Mouse (Mus musculus) heart, embryonic 14.5 days (tissue): ENCODE results near the gene Ifit2. TPM values are rescaled to one million over a fixed set of nuclear protein-coding genes. Genes with fewer than 3 reads are reported as not detected.

Source experiments
- ATAC-seq: fragments of 200-750 bp; cut with Nextera tagmentation; 2 replicates; pipeline ENCODE4 v1.8.0; 2017; ENCODE audit warnings: low read depth, moderate TSS enrichment; ENCODE audit not compliant: insufficient number of reproducible peaks, insufficient read depth, low FRiP score
- H3K27ac ChIP-seq, 2 experiments: fragments of 200-500 bp in 1 of 2; fragments of 300-500 bp in 1 of 2; sonication (generic) in 1 of 2; replicated peaks in 1 of 2; 2 replicates each; pipeline ENCODE4 v1.5.1; 2012 to 2014; ENCODE audit warnings: low read depth in 2 of 2, low read length in 2 of 2, control low read depth in 1 of 2, mild to moderate bottlenecking in 1 of 2, mixed read lengths in 1 of 2; ENCODE audit not compliant: control insufficient read depth in 1 of 2, insufficient read depth in 1 of 2
- H3K27me3 ChIP-seq: fragments of 300-500 bp; sonication (generic); 2 replicates; pipeline ENCODE4 v1.6.1; 2014; ENCODE audit warnings: mild to moderate bottlenecking, low read length, control low read depth; ENCODE audit not compliant: control insufficient read depth, insufficient read depth
- H3K36me3 ChIP-seq: fragments of 300-500 bp; sonication (generic); 2 replicates; pipeline ENCODE4 v1.6.1; 2014; ENCODE audit warnings: mild to moderate bottlenecking, control low read depth, low read length, mixed read lengths; ENCODE audit not compliant: control insufficient read depth, insufficient read depth
- H3K4me1 ChIP-seq, 2 experiments: fragments of 200-500 bp in 1 of 2; fragments of 300-500 bp in 1 of 2; sonication (generic) in 1 of 2; 2 replicates each; pipeline ENCODE4 v1.6.1; 2012 to 2014; ENCODE audit warnings: low read length in 2 of 2, control low read depth in 1 of 2, mixed read lengths in 1 of 2; ENCODE audit not compliant: control insufficient read depth in 2 of 2, insufficient read depth in 2 of 2
- H3K4me2 ChIP-seq: fragments of 300-500 bp; sonication (generic); 2 replicates; pipeline ENCODE4 v1.6.1; 2014; ENCODE audit warnings: mild to moderate bottlenecking, low read length
- H3K4me3 ChIP-seq, 2 experiments: fragments of 200-500 bp in 1 of 2; fragments of 300-500 bp in 1 of 2; sonication (generic) in 1 of 2; 2 replicates each; pipeline ENCODE4 v1.5.1; 2012 to 2014; ENCODE audit warnings: low read length in 2 of 2, mild to moderate bottlenecking in 2 of 2, control low read depth in 1 of 2, low read depth in 1 of 2, moderate library complexity in 1 of 2; ENCODE audit not compliant: control insufficient read depth in 1 of 2, insufficient read depth in 1 of 2
- H3K9ac ChIP-seq: fragments of 300-500 bp; sonication (generic); 2 replicates; pipeline ENCODE4 v1.6.1; 2014; ENCODE audit warnings: mild to moderate bottlenecking, low read length
- H3K9me3 ChIP-seq: fragments of 300-500 bp; sonication (generic); 2 replicates; pipeline ENCODE4 v1.6.1; 2016; ENCODE audit warnings: low read length, control low read depth; ENCODE audit not compliant: control insufficient read depth
- WGBS: fragments of 180-500 bp; shearing (Covaris S2); extraction: QIAGEN DNeasy Blood & Tissue Kit; methylation state at CpG from one replicate; pipeline ENCODE4 v1.1.7; 2014; 5-methylcytosine and 5-hydroxymethylcytosine counted together
- polyA plus RNA-seq: library from polyadenylated mRNA; unstranded; fragments of >200 nt; fragmentation: Nextera tagmentation; extraction: Ambion mirVana; gene quantifications from 2 replicates; pipeline ENCODE4 v1.2.1, GENCODE M21; 2014

The Ifit2 gene
- polyA plus RNA-seq, 1 experiment from 2014 or later, result 9.0 TPM

DNA sequence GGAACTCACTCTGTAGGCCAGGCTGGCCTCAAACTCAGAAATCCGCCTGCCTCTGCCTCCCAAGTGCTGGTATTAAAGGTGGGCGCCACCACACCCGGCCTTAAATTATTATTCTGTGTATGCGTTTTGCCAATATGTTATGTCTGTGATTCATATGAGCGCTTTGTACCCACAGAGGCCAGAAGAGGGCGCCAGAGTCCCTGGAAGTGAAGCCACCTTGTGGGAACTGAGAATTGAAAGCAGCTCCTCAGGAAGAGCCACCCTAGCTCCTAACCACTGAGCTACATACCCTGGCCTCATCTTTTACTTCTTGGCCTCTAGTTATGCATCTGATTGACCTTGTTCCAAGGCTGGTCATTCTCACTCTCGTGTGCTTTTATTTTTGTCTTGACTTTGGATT, 2.5 kb upstream of the Ifit2 start:
- no peaks in the 10 kb centered on the region for H3K36me3 ChIP-seq
- no peak overlapping the region for H3K4me2 ChIP-seq
- no peak overlapping the region for H3K9ac ChIP-seq
- H3K27me3 ChIP-seq, result no peaks in the 10 kb centered on the region
- no peak overlapping the region for H3K27ac ChIP-seq
- H3K9me3 ChIP-seq, result no peaks in the 10 kb centered on the region
- H3K4me1 ChIP-seq, result peaks cover under 1 to 14% of the 10 kb centered on the region in 2 experiments; a peak in 3 of 4 replicates
- no peak for ATAC-seq
- 28% methylated on average over 7 of the region's 7 CpGs for WGBS
- H3K4me3 ChIP-seq, result no peak overlapping the region

DNA sequence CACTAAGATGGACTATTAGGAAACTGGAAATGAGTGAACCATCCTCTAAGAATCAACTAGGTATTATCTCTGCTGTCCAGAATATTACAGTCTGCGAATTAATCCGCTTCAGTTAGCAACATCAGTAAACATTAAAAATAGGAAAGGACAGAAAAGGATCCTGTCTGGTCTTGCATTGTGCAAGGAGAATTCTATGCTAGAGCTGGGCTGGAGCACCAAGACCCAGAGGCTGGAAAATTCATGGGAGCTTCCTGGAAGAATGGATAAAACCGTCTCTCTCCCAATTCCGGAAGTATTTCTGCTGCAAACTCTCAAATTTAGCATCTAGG, 325 bp upstream of the Ifit2 start:
- ATAC-seq, result no peak
- H3K27ac ChIP-seq, result peak overlapping the region in 1 of 2 experiments; percentile 67; a peak in 1 of 4 replicates
- H3K9me3 ChIP-seq, result 0 out of 2 replicates have a peak, but pooled peaks cover 3% of the 10 kb centered on the region
- H3K4me2 ChIP-seq, result peak overlapping the region; percentile 78
- 25% methylated on average over 4 of the region's 4 CpGs for WGBS
- no peaks in the 10 kb centered on the region for H3K36me3 ChIP-seq
- H3K4me3 ChIP-seq, result peak overlapping the region in 1 of 2 experiments; percentile 57; a peak in 2 of 4 replicates
- no peaks in the 10 kb centered on the region for H3K27me3 ChIP-seq
- H3K9ac ChIP-seq, result peak overlapping the region; percentile 56
- H3K4me1 ChIP-seq, result peaks cover 4 to 24% of the 10 kb centered on the region in 2 experiments; a peak in 3 of 4 replicates

DNA sequence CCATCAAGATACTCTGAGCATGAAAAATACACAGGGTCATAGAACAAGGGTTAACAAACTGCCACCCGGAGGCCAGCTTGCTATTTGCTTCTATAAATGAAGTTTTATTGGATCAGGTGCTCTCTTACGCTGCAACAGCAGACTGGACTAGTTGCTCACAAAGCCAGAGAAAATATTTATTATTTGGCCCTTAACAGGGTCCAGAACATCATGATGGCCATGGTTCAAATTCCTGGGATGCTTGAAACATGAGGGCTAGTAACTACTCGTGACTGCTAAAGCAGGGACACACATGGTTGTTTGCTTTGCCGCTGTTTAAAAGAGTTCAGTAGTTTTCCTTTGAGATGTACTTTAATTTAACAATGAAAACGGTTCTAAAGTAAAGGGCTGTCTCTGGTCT, 1.5 kb downstream of the Ifit2 start:
- no peak for ATAC-seq
- Histone ChIP-seq H3K9ac (peak overlapping the region; percentile 59), H3K4me1 (peaks cover 4 to 24% of the 10 kb centered on the region in 2 experiments; a peak in 3 of 4 replicates), H3K36me3 (no peaks in the 10 kb centered on the region), H3K9me3 (0 out of 2 replicates have a peak, but pooled peaks cover 3% of the 10 kb centered on the region), H3K4me2 (peak overlapping the region; percentile 78), H3K4me3 (peak overlapping the region; percentile 0; a peak in 3 of 4 replicates), H3K27ac (peak overlapping the region; percentile 83 to 90), H3K27me3 (no peaks in the 10 kb centered on the region)
- WGBS, result 27% methylated on average over 5 of the region's 5 CpGs

DNA sequence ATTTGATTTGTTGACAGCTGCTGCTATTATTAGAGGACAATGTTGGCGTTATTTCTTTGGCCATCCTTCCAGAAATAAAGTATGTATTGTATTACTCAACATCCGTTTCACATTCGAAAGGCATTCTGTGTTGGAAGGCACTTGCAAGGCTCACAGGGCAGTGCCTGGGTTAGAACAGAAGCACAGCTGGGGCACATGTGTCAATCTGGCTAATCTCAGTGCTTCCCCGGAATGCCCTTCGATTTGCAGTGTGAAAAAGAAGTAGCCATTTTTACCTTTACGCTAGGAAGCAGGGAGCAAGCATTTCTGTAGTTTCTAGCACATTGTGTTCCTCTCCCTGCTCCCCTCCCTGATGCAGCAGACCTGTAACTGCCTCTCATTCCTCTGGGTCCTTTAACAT, 2.5 kb downstream of the Ifit2 start:
- Histone ChIP-seq H3K27me3 (no peaks in the 10 kb centered on the region), H3K4me1 (peaks cover 4 to 24% of the 10 kb centered on the region in 2 experiments; a peak in 3 of 4 replicates), H3K9me3 (0 out of 2 replicates have a peak, but pooled peaks cover 3% of the 10 kb centered on the region), H3K4me3 (peak overlapping the region in 1 of 2 experiments; percentile 0; a peak in 3 of 4 replicates), H3K27ac (peak overlapping the region; percentile 71 to 90), H3K9ac (0 out of 2 replicates have a peak overlapping the region, but pooled peaks have one; percentile 6), H3K36me3 (no peaks in the 10 kb centered on the region), H3K4me2 (peak overlapping the region; percentile 78)
- WGBS, result 27% methylated on average over 6 of the region's 6 CpGs
- ATAC-seq, result no peak

DNA sequence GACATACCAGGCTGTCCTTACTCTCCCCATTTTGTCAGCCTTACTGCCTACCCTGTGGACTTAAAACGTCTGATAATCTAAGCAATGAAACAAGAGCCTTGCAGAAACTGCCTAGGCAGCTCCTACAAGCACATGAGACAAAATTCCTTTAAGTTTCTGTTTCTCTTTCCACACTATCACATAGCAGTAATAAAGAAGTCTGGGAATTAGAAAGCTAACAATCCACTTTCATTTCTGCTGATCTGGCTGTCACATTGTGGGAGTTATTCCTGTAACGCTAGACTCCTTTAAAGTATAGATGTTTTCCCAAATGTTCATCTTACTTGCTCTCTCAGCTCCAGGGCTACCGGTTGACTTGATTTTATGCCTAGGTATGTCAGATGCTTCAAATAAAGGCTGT, 3.0 kb downstream of the Ifit2 start:
- H3K27ac ChIP-seq, result peak overlapping the region; percentile 71 to 90
- WGBS, result 56% methylated on average over 3 of the region's 3 CpGs
- H3K9me3 ChIP-seq, result 0 out of 2 replicates have a peak, but pooled peaks cover 3% of the 10 kb centered on the region
- peak overlapping the region in 1 of 2 experiments; percentile 0; a peak in 1 of 4 replicates for H3K4me3 ChIP-seq
- H3K4me2 ChIP-seq, result peak overlapping the region; percentile 78
- no peak for ATAC-seq
- peaks cover 4 to 24% of the 10 kb centered on the region in 2 experiments; a peak in 3 of 4 replicates for H3K4me1 ChIP-seq
- H3K36me3 ChIP-seq, result no peaks in the 10 kb centered on the region
- 0 out of 2 replicates have a peak overlapping the region, but pooled peaks have one; percentile 6 for H3K9ac ChIP-seq
- H3K27me3 ChIP-seq, result no peaks in the 10 kb centered on the region

DNA sequence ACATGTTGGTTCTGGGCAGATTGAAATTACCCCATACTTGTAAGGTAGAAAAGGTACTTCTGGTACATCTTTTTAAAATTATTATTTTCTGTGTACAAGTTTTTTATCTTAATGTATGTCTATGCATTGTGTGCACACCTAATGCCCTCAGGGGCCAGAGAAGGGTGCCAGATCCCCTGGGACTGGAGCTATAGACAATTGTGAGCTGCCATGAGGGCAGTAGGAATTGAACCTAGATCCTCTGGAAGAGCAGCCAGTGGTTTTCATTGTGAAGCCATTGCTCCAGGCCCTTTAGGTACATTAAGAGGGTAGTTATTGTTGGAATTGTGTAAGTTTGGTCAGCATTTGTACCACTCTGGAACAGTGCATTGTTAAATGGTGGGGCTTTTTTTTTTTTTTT, 3.6 kb downstream of the Ifit2 start:
- Histone ChIP-seq H3K4me1 (peaks cover 4 to 24% of the 10 kb centered on the region in 2 experiments; a peak in 3 of 4 replicates), H3K9ac (no peak overlapping the region), H3K9me3 (0 out of 2 replicates have a peak, but pooled peaks cover 3% of the 10 kb centered on the region), H3K36me3 (no peaks in the 10 kb centered on the region), H3K4me2 (no peak overlapping the region), H3K27me3 (no peaks in the 10 kb centered on the region), H3K4me3 (no peak overlapping the region), H3K27ac (no peak overlapping the region; a peak in 1 of 4 replicates)
- no peak for ATAC-seq

DNA sequence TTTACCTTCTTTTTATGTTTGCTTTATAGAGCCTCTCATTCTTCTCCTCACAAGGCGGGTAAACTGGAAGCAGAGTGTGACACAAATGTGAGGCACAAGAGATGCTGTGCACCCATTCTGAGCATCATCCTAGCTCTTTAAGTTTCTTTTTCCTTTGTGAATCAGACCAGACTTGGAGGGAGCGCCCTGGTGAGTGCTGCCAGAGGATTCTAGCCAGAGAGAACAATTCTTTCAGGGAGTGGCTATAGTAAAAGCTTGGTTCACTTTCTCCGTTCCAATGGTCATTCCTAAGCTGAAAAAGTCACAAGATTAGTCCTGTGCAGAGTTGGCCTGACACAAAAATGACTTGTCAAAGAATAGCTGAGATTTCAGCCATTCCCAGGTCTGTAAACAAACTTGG, 6.1 kb downstream of the Ifit2 start:
- H3K4me2 ChIP-seq, result no peak overlapping the region
- WGBS, result 62% methylated on average over 3 of the region's 3 CpGs
- no peak overlapping the region for H3K9ac ChIP-seq
- no peaks in the 10 kb centered on the region for H3K36me3 ChIP-seq
- H3K4me3 ChIP-seq, result no peak overlapping the region
- H3K9me3 ChIP-seq, result 0 out of 2 replicates have a peak, but pooled peaks cover 3% of the 10 kb centered on the region
- no peak for ATAC-seq
- H3K27ac ChIP-seq, result peak overlapping the region; percentile 6 to 46; a peak in 2 of 4 replicates
- peaks cover 4 to 19% of the 10 kb centered on the region in 2 experiments; a peak in 3 of 4 replicates for H3K4me1 ChIP-seq
- H3K27me3 ChIP-seq, result no peaks in the 10 kb centered on the region

DNA sequence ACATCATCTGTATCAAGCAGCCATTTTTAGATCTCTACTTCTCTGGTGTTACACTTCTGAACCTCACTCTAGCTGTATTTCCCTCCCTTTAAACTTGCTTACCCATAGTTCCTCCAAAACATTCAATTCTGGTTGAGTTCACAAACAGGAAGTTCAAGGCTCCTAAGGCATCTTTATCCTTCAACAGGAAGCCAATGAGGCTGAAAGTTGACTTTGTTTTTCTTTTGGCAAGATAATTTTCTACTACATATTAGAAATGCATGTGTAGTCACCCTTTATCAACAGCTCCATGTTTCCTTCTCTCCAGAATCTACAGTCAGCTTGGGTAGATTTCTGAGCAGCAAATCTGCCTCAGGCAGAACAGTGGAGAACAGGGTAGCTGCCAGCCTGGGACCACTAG, 12.1 kb downstream of the Ifit2 start:
- H3K27me3 ChIP-seq, result no peaks in the 10 kb centered on the region
- H3K36me3 ChIP-seq, result no peaks in the 10 kb centered on the region
- ATAC-seq, result no peak
- H3K9ac ChIP-seq, result no peak overlapping the region
- H3K4me3 ChIP-seq, result no peak overlapping the region
- no peaks in the 10 kb centered on the region for H3K9me3 ChIP-seq
- no peak overlapping the region for H3K4me2 ChIP-seq
- no peak overlapping the region for H3K27ac ChIP-seq
- H3K4me1 ChIP-seq, result no peaks in the 10 kb centered on the region; a peak in 1 of 4 replicates
